Mouse (Mus musculus): ENCODE results near the gene Chd1l. TPM values are rescaled to one million over a fixed set of nuclear protein-coding genes. Genes with fewer than 3 reads are reported as not detected.
A peak's percentile ranks its signal among the peaks of the same experiment; 100 is the strongest.

Chd1l gene
- polyA plus RNA-seq, 1 experiment from 2014 or later, result 6.4 TPM

- Histone ChIP-seq H3K27me3 (ENCODE audit: control insufficient read depth, insufficient read depth, low read length) (no peaks in the 10 kb centered on the region), H3K4me3 (replicated peaks; ENCODE audit: low read depth, low read length) (no peak overlapping the region), H3K27ac (replicated peaks; ENCODE audit: low read depth, low read length) (no peak overlapping the region), H3K4me2 (ENCODE audit: low read length) (no peak overlapping the region), H3K9me3 (ENCODE audit: control insufficient read depth, low read length) (no peaks in the 10 kb centered on the region), H3K4me1 (ENCODE audit: control insufficient read depth, insufficient read depth, low read length) (peaks cover 23% of the 10 kb centered on the region), H3K9ac (replicated peaks; ENCODE audit: low read length) (no peak overlapping the region), H3K36me3 (ENCODE audit: control insufficient read depth, insufficient read depth, low read length) (no peaks in the 10 kb centered on the region)
- ATAC-seq (ENCODE audit: low FRiP score, low TSS enrichment), result no peak
- WGBS, result 80% methylated on average over 8 of the region's 8 CpGs
- DNase-seq, result no peak
These were observed 84.5 kb downstream of the Chd1l start for GRCm38 (mm10) chr3:97525458-97525857.

- no peak overlapping the region; the same call in 1 of the 2 replicates for H3K27ac ChIP-seq (replicated peaks; ENCODE audit: low read depth, low read length)
- H3K36me3 ChIP-seq (ENCODE audit: control insufficient read depth, insufficient read depth, low read length), result no peaks in the 10 kb centered on the region
- ATAC-seq (ENCODE audit: low FRiP score, low TSS enrichment) (no peak), DNase-seq (no peak)
- peaks cover 23% of the 10 kb centered on the region for H3K4me1 ChIP-seq (ENCODE audit: control insufficient read depth, insufficient read depth, low read length)
- H3K9me3 ChIP-seq (ENCODE audit: control insufficient read depth, low read length), result no peaks in the 10 kb centered on the region
- no peak overlapping the region for H3K4me3 ChIP-seq (replicated peaks; ENCODE audit: low read depth, low read length)
- no peaks in the 10 kb centered on the region for H3K27me3 ChIP-seq (ENCODE audit: control insufficient read depth, insufficient read depth, low read length)
- H3K9ac ChIP-seq (replicated peaks; ENCODE audit: low read length), result no peak overlapping the region
- no peak overlapping the region for H3K4me2 ChIP-seq (ENCODE audit: low read length)
- 79% methylated on average over 5 of the region's 5 CpGs for WGBS
These were observed 85.2 kb downstream of the Chd1l start for GRCm38 (mm10) chr3:97524835-97525234.

GRCm38 (mm10) chr3:97521946-97522731 lies 87.9 kb downstream of the Chd1l start:
- peak; percentile 71 for ATAC-seq (ENCODE audit: low FRiP score, low TSS enrichment)
- 53% methylated on average over 13 of the region's 13 CpGs for WGBS
- Histone ChIP-seq H3K4me3 (replicated peaks; ENCODE audit: low read depth, low read length) (no peak overlapping the region), H3K27ac (replicated peaks; ENCODE audit: low read depth, low read length) (peak overlapping the region; percentile 75), H3K27me3 (ENCODE audit: control insufficient read depth, insufficient read depth, low read length) (no peaks in the 10 kb centered on the region), H3K4me1 (ENCODE audit: control insufficient read depth, insufficient read depth, low read length) (peaks cover 23% of the 10 kb centered on the region), H3K4me2 (ENCODE audit: low read length) (peak overlapping the region; percentile 27), H3K36me3 (ENCODE audit: control insufficient read depth, insufficient read depth, low read length) (no peaks in the 10 kb centered on the region), H3K9me3 (ENCODE audit: control insufficient read depth, low read length) (no peaks in the 10 kb centered on the region; the same call in 1 of the 2 replicates), H3K9ac (replicated peaks; ENCODE audit: low read length) (no peak overlapping the region; the same call in 1 of the 2 replicates)
- peak; percentile 92 for DNase-seq

GRCm38 (mm10) chr3:97519883-97520282 lies 90.1 kb downstream of the Chd1l start:
- Histone ChIP-seq H3K4me1 (ENCODE audit: control insufficient read depth, insufficient read depth, low read length) (peaks cover 23% of the 10 kb centered on the region), H3K9me3 (ENCODE audit: control insufficient read depth, low read length) (no peaks in the 10 kb centered on the region; the same call in 1 of the 2 replicates), H3K27ac (replicated peaks; ENCODE audit: low read depth, low read length) (no peak overlapping the region), H3K27me3 (ENCODE audit: control insufficient read depth, insufficient read depth, low read length) (no peaks in the 10 kb centered on the region), H3K4me2 (ENCODE audit: low read length) (no peak overlapping the region), H3K9ac (replicated peaks; ENCODE audit: low read length) (no peak overlapping the region), H3K4me3 (replicated peaks; ENCODE audit: low read depth, low read length) (no peak overlapping the region), H3K36me3 (ENCODE audit: control insufficient read depth, insufficient read depth, low read length) (no peaks in the 10 kb centered on the region)
- ATAC-seq (ENCODE audit: low FRiP score, low TSS enrichment) (no peak), DNase-seq (no peak)
- 96% methylated on average over 11 of the region's 11 CpGs for WGBS

GRCm38 (mm10) chr3:97512296-97512695 lies 97.7 kb downstream of the Chd1l start:
- Histone ChIP-seq H3K27me3 (ENCODE audit: control insufficient read depth, insufficient read depth, low read length) (no peaks in the 10 kb centered on the region), H3K9ac (replicated peaks; ENCODE audit: low read length) (no peak overlapping the region), H3K27ac (replicated peaks; ENCODE audit: low read depth, low read length) (no peak overlapping the region), H3K4me1 (ENCODE audit: control insufficient read depth, insufficient read depth, low read length) (no peaks in the 10 kb centered on the region), H3K4me3 (replicated peaks; ENCODE audit: low read depth, low read length) (no peak overlapping the region), H3K36me3 (ENCODE audit: control insufficient read depth, insufficient read depth, low read length) (no peaks in the 10 kb centered on the region), H3K9me3 (ENCODE audit: control insufficient read depth, low read length) (no peaks in the 10 kb centered on the region), H3K4me2 (ENCODE audit: low read length) (no peak overlapping the region)
- WGBS, result 94% methylated on average over 3 of the region's 3 CpGs
- ATAC-seq (ENCODE audit: low FRiP score, low TSS enrichment) (no peak), DNase-seq (no peak)

Other genes with a start within 250 kb of the Chd1l start
- gene Olfr1402, start 188.2 kb downstream of the Chd1l start, polyA plus RNA-seq (2014; fragmentation: Nextera tagmentation; extraction: Ambion mirVana), result not detected in 2 replicates
- gene Fmo5, start 18.6 kb upstream of the Chd1l start, polyA plus RNA-seq (2014; fragmentation: Nextera tagmentation; extraction: Ambion mirVana), result 0.53 TPM in 1 of 2 replicates, not detected in the other
- gene Prkab2, start 48.0 kb upstream of the Chd1l start, polyA plus RNA-seq (2014; fragmentation: Nextera tagmentation; extraction: Ambion mirVana), result 8.9 TPM in 2 replicates
- not detected in 2 replicates for gene Gm17651, start 64.5 kb upstream of the Chd1l start, polyA plus RNA-seq (2014; fragmentation: Nextera tagmentation; extraction: Ambion mirVana)

All from midbrain, embryonic 14.5 days (tissue).